Mouse (Mus musculus): ENCODE measurements at regions not wholly inside any gene's neighbourhood (a gene's known extent, or its start where the extent isn't known, plus 50 kb on each side); places are given as distances from the start of the nearest gene placed in this dataset.

DNA sequence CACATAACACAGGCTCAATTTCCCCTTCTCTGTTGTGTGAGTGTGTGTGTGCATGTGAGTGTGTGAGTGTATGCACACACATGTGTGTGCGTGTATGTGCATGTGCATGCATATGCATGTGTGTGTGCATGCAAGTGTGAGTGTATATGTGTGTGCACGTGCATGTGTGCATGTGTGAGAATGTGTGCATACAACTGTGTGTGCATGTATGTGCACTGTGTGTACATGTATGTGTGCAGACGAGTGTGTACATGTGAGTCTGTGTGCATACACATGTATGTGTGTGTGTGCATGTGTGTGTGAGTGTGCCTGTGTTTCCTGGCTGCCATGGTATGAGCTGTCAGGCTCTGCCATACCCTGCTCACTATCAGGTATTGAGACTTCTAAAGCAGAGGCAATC is 91.3 kb upstream of the A230072I06Rik start:
- H3K36me3 ChIP-seq (ENCODE audit: control insufficient read depth, insufficient read depth), result no peaks in the 10 kb centered on the region
- TF ChIP-seq MYOG (IDR thresholded peaks at IDR 0.05; ENCODE audit: control insufficient read depth, extremely low read depth, insufficient read length) (no peak), USF1 (IDR thresholded peaks at IDR 0.05; ENCODE audit: low read depth) (no peak), FOSL1 (IDR thresholded peaks at IDR 0.05; ENCODE audit: insufficient read depth, low read length, poor library complexity, severe bottlenecking) (no peak), MYOD1 (IDR thresholded peaks at IDR 0.05; ENCODE audit: control insufficient read depth, insufficient read length, low read depth) (no peak), CEBPB (IDR thresholded peaks at IDR 0.05; ENCODE audit: low read depth) (no peak), CTCF (IDR thresholded peaks at IDR 0.05; ENCODE audit: control insufficient read depth, insufficient read depth, insufficient read length) (no peak), MAX (IDR thresholded peaks at IDR 0.05) (no peak)
- no peaks in the 10 kb centered on the region for H3K79me3 ChIP-seq (ENCODE audit: low read depth)
- no peak overlapping the region for H3K4me3 ChIP-seq (ENCODE audit: insufficient read depth, poor library complexity, severe bottlenecking)
- H3K27me3 ChIP-seq (ENCODE audit: control insufficient read depth, insufficient read depth, insufficient read length), result no peaks in the 10 kb centered on the region
- H3ac ChIP-seq (ENCODE audit: control insufficient read depth, insufficient read length, low read depth), result no peak overlapping the region
- no peaks in the 10 kb centered on the region for H3K79me2 ChIP-seq (ENCODE audit: control insufficient read depth, insufficient read depth)

DNA sequence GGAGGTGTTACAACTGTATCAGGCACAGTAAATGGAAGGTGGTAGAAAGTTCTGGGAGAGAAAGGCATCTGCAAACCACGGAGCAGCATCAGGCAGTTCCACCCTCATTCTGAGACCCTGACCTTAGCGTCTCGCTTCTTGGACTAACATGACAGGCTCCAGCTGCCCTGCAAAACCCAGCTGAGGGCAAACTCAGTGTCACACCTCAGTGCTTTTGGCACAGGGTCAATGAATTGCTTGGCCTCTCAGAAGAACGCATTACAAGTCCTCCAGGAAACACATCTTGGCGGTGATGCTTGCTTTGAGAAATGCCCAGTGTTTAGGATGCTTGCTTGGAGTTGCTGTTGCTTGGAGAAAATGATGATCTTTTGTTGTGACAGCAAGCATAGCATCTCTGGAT is 90.2 kb upstream of the A230072I06Rik start:
- Histone ChIP-seq H3K27me3 (ENCODE audit: control insufficient read depth, insufficient read depth, insufficient read length) (no peaks in the 10 kb centered on the region), H3K79me2 (ENCODE audit: control insufficient read depth, insufficient read depth) (no peaks in the 10 kb centered on the region), H3K79me3 (ENCODE audit: low read depth) (no peaks in the 10 kb centered on the region), H3ac (ENCODE audit: control insufficient read depth, insufficient read length, low read depth) (no peak overlapping the region), H3K36me3 (ENCODE audit: control insufficient read depth, insufficient read depth) (no peaks in the 10 kb centered on the region), H3K4me3 (ENCODE audit: insufficient read depth, poor library complexity, severe bottlenecking) (no peak overlapping the region)
- TF ChIP-seq MYOG (IDR thresholded peaks at IDR 0.05; ENCODE audit: control insufficient read depth, extremely low read depth, insufficient read length), result no peak
- no peak for TF ChIP-seq MAX (IDR thresholded peaks at IDR 0.05)
- TF ChIP-seq MYOD1 (IDR thresholded peaks at IDR 0.05; ENCODE audit: control insufficient read depth, insufficient read length, low read depth), result no peak
- no peak for TF ChIP-seq CEBPB (IDR thresholded peaks at IDR 0.05; ENCODE audit: low read depth)
- no peak for TF ChIP-seq CTCF (IDR thresholded peaks at IDR 0.05; ENCODE audit: control insufficient read depth, insufficient read depth, insufficient read length)

DNA sequence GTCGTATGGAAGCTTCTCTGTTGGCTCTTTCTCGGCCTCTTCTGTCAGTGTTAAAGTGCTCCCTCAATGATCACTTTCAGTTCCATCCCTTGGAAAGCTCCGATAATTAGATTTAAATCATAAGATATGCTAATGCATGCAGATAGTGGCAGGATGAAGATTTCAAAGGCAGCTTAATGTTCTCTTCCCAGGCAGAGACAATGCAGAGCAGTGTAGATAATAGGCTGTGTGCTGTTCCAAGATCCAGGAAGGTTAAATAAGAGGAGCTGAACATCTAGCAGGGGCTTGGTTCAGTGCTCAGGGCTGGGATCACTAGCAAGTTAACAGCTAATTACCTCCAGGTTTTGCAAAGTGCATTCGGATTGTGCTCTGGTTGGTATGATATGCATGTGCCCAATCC is 89.7 kb upstream of the A230072I06Rik start:
- H3K27me3 ChIP-seq (ENCODE audit: control insufficient read depth, insufficient read depth, insufficient read length), result no peaks in the 10 kb centered on the region
- no peaks in the 10 kb centered on the region for H3K79me2 ChIP-seq (ENCODE audit: control insufficient read depth, insufficient read depth)
- H3K4me3 ChIP-seq (ENCODE audit: insufficient read depth, poor library complexity, severe bottlenecking), result no peak overlapping the region
- no peaks in the 10 kb centered on the region for H3K36me3 ChIP-seq (ENCODE audit: control insufficient read depth, insufficient read depth)
- TF ChIP-seq MYOG (IDR thresholded peaks at IDR 0.05; ENCODE audit: control insufficient read depth, extremely low read depth, insufficient read length) (no peak), MYOD1 (IDR thresholded peaks at IDR 0.05; ENCODE audit: control insufficient read depth, insufficient read length, low read depth) (no peak), FOSL1 (IDR thresholded peaks at IDR 0.05; ENCODE audit: insufficient read depth, low read length, poor library complexity, severe bottlenecking) (no peak), MAX (IDR thresholded peaks at IDR 0.05) (no peak), USF1 (IDR thresholded peaks at IDR 0.05; ENCODE audit: low read depth) (no peak), CEBPB (IDR thresholded peaks at IDR 0.05; ENCODE audit: low read depth) (no peak), CTCF (IDR thresholded peaks at IDR 0.05; ENCODE audit: control insufficient read depth, insufficient read depth, insufficient read length) (no peak)
- H3K79me3 ChIP-seq (ENCODE audit: low read depth), result no peaks in the 10 kb centered on the region
- H3ac ChIP-seq (ENCODE audit: control insufficient read depth, insufficient read length, low read depth), result no peak overlapping the region

DNA sequence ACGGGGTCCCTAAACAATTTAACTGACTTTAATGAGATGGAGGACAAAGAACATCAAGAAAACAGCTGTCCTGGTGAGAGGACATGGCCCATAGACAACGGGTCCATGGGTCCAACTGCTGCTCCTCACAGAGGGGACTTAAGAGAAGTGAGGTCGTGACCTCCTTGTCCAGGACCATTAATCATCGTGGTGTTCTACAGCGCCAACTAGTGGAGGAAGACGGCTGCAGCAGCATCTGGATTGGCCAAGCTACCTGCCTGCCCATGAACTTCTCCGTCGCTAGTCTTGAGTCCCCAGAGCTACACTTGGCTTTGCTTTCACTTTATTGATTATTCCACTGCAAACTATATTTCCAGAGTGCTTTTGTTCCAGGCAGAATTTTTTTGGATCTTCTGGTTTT is 86.6 kb upstream of the A230072I06Rik start:
- Histone ChIP-seq H3K27me3 (ENCODE audit: control insufficient read depth, insufficient read depth, insufficient read length) (no peaks in the 10 kb centered on the region), H3ac (ENCODE audit: control insufficient read depth, insufficient read length, low read depth) (no peak overlapping the region), H3K79me3 (ENCODE audit: low read depth) (no peaks in the 10 kb centered on the region), H3K79me2 (ENCODE audit: control insufficient read depth, insufficient read depth) (no peaks in the 10 kb centered on the region), H3K36me3 (ENCODE audit: control insufficient read depth, insufficient read depth) (no peaks in the 10 kb centered on the region), H3K4me3 (ENCODE audit: insufficient read depth, poor library complexity, severe bottlenecking) (no peak overlapping the region)
- no peak for TF ChIP-seq FOSL1 (IDR thresholded peaks at IDR 0.05; ENCODE audit: insufficient read depth, low read length, poor library complexity, severe bottlenecking)
- TF ChIP-seq MAX (IDR thresholded peaks at IDR 0.05), result no peak
- TF ChIP-seq CTCF (IDR thresholded peaks at IDR 0.05; ENCODE audit: control insufficient read depth, insufficient read depth, insufficient read length), result no peak
- TF ChIP-seq MYOG (IDR thresholded peaks at IDR 0.05; ENCODE audit: control insufficient read depth, extremely low read depth, insufficient read length), result no peak
- TF ChIP-seq USF1 (IDR thresholded peaks at IDR 0.05; ENCODE audit: low read depth), result no peak
- TF ChIP-seq MYOD1 (IDR thresholded peaks at IDR 0.05; ENCODE audit: control insufficient read depth, insufficient read length, low read depth), result no peak
- TF ChIP-seq CEBPB (IDR thresholded peaks at IDR 0.05; ENCODE audit: low read depth), result no peak

DNA sequence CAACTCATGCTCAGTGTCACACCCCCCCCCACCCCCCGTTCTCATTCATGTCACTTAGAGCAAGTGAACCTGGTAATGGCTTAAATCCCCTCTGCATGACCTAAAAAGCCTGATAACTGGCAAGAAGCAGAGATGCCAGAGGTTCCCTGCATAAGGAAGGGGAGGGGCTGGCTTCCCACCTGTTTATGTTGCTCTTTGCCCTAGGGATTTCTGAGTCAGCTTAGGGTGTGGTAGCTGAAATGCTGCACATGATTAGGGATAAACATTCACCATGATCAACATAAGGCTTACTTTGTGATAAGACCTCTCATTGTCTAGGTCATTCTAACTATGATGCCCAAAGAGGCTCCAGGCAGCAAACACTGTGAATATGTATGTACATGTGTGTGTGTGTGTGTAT is 72.7 kb upstream of the A230072I06Rik start:
- H3K27me3 ChIP-seq (ENCODE audit: control insufficient read depth, insufficient read depth, insufficient read length), result no peaks in the 10 kb centered on the region
- no peaks in the 10 kb centered on the region for H3K79me3 ChIP-seq (ENCODE audit: low read depth)
- no peaks in the 10 kb centered on the region for H3K79me2 ChIP-seq (ENCODE audit: control insufficient read depth, insufficient read depth)
- TF ChIP-seq MYOG (IDR thresholded peaks at IDR 0.05; ENCODE audit: control insufficient read depth, extremely low read depth, insufficient read length), result no peak
- TF ChIP-seq MAX (IDR thresholded peaks at IDR 0.05), result no peak
- no peak for TF ChIP-seq USF1 (IDR thresholded peaks at IDR 0.05; ENCODE audit: low read depth)
- no peak for TF ChIP-seq FOSL1 (IDR thresholded peaks at IDR 0.05; ENCODE audit: insufficient read depth, low read length, poor library complexity, severe bottlenecking)
- TF ChIP-seq CTCF (IDR thresholded peaks at IDR 0.05; ENCODE audit: control insufficient read depth, insufficient read depth, insufficient read length), result no peak
- TF ChIP-seq MYOD1 (IDR thresholded peaks at IDR 0.05; ENCODE audit: control insufficient read depth, insufficient read length, low read depth), result no peak
- no peak for TF ChIP-seq CEBPB (IDR thresholded peaks at IDR 0.05; ENCODE audit: low read depth)
- H3K4me3 ChIP-seq (ENCODE audit: insufficient read depth, poor library complexity, severe bottlenecking), result no peak overlapping the region
- H3K36me3 ChIP-seq (ENCODE audit: control insufficient read depth, insufficient read depth), result no peaks in the 10 kb centered on the region
- H3ac ChIP-seq (ENCODE audit: control insufficient read depth, insufficient read length, low read depth), result no peak overlapping the region

DNA sequence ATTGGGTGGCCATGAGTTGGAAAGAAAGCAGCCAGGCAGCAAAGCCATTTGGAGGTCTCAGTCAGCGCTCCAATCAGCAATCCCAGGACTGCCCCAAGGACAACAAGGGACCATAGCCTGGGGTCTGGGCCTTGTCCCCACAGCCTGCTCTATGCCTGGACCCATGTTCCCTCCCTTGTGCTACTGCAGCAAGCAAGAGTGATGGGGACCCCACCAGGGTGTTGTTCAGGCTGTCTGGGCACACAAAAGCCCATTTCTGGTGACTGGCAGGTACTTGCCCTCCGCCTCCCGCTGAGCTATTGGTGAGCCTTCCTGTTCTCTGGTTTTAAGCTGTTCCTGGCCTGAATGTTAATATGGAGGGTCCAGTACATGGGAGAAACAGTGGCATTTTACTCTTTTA is 71.2 kb upstream of the A230072I06Rik start:
- no peak overlapping the region for H3ac ChIP-seq (ENCODE audit: control insufficient read depth, insufficient read length, low read depth)
- no peaks in the 10 kb centered on the region for H3K27me3 ChIP-seq (ENCODE audit: control insufficient read depth, insufficient read depth, insufficient read length)
- H3K4me3 ChIP-seq (ENCODE audit: insufficient read depth, poor library complexity, severe bottlenecking), result no peak overlapping the region
- no peaks in the 10 kb centered on the region for H3K79me2 ChIP-seq (ENCODE audit: control insufficient read depth, insufficient read depth)
- no peak for TF ChIP-seq MAX (IDR thresholded peaks at IDR 0.05)
- no peak for TF ChIP-seq FOSL1 (IDR thresholded peaks at IDR 0.05; ENCODE audit: insufficient read depth, low read length, poor library complexity, severe bottlenecking)
- no peak for TF ChIP-seq USF1 (IDR thresholded peaks at IDR 0.05; ENCODE audit: low read depth)
- TF ChIP-seq CTCF (IDR thresholded peaks at IDR 0.05; ENCODE audit: control insufficient read depth, insufficient read depth, insufficient read length), result no peak
- no peak for TF ChIP-seq MYOG (IDR thresholded peaks at IDR 0.05; ENCODE audit: control insufficient read depth, extremely low read depth, insufficient read length)
- no peak for TF ChIP-seq CEBPB (IDR thresholded peaks at IDR 0.05; ENCODE audit: low read depth)
- H3K79me3 ChIP-seq (ENCODE audit: low read depth), result no peaks in the 10 kb centered on the region
- H3K36me3 ChIP-seq (ENCODE audit: control insufficient read depth, insufficient read depth), result no peaks in the 10 kb centered on the region
